Mouse (Mus musculus) heart, postnatal 0 days (tissue): ENCODE data around the gene Wdcp.

Experiments used
- CTCF ChIP-seq: IDR thresholded peaks from 2 replicates; pipeline ENCODE4 v1.5.1; 2016; ENCODE audit warnings: antibody characterized with exemption, control low read depth, low read depth
- EP300 ChIP-seq: IDR thresholded peaks from 2 replicates; pipeline ENCODE4 v1.6.1; 2016; ENCODE audit warnings: antibody characterized with exemption, low read depth

GRCm38 (mm10) chr12:4868924-4869323 is 25.8 kb downstream of the Wdcp start:
- TF ChIP-seq CTCF = no peak
- no peak for TF ChIP-seq EP300
